Mouse (Mus musculus) brain, embryonic 18.5 days (tissue): ENCODE measurements around the gene Tmcc3.
A peak's percentile ranks its signal among the peaks of the same experiment; 100 is the strongest.

Source experiments
- DNase-seq: peaks from one replicate; pipeline ENCODE4 v3.0.0-alpha.2; 2012; ENCODE audit warnings: low read depth, low spot score

Gene Tmcc3

GRCm38 (mm10) chr10:94360664-94361063 lies 48.9 kb downstream of the Tmcc3 start:
- no peak for DNase-seq

GRCm38 (mm10) chr10:94371293-94371692 lies 59.5 kb downstream of the Tmcc3 start:
- peak; percentile 24 for DNase-seq

GRCm38 (mm10) chr10:94376941-94377340 lies 65.2 kb downstream of the Tmcc3 start:
- DNase-seq = no peak

GRCm38 (mm10) chr10:94377844-94378243 lies 66.1 kb downstream of the Tmcc3 start:
- DNase-seq = no peak

- DNase-seq = peak; percentile 63
Measured at GRCm38 (mm10) chr10:94378383-94378782, 66.6 kb downstream of the Tmcc3 start.

GRCm38 (mm10) chr10:94380082-94380481 lies 68.3 kb downstream of the Tmcc3 start:
- no peak for DNase-seq

- no peak for DNase-seq
Measured at GRCm38 (mm10) chr10:94380662-94381392, 69.1 kb downstream of the Tmcc3 start.

GRCm38 (mm10) chr10:94381393-94381740 lies 69.6 kb downstream of the Tmcc3 start:
- no peak for DNase-seq

- no peak for DNase-seq
Measured at GRCm38 (mm10) chr10:94382618-94383017, 70.9 kb downstream of the Tmcc3 start.

GRCm38 (mm10) chr10:94383565-94383964 lies 71.8 kb downstream of the Tmcc3 start:
- no peak for DNase-seq

- DNase-seq = no peak
Measured at GRCm38 (mm10) chr10:94389219-94389618, 77.5 kb downstream of the Tmcc3 start.

- DNase-seq = no peak
Measured at GRCm38 (mm10) chr10:94391049-94391448, 79.3 kb downstream of the Tmcc3 start.

- DNase-seq = no peak
Measured at GRCm38 (mm10) chr10:94394286-94394685, 82.5 kb downstream of the Tmcc3 start.

GRCm38 (mm10) chr10:94397833-94398596 lies 86.3 kb downstream of the Tmcc3 start:
- DNase-seq = no peak

- no peak for DNase-seq
Measured at GRCm38 (mm10) chr10:94400895-94401294, 89.1 kb downstream of the Tmcc3 start.

GRCm38 (mm10) chr10:94405456-94405855 lies 93.7 kb downstream of the Tmcc3 start:
- no peak for DNase-seq

- no peak for DNase-seq
Measured at GRCm38 (mm10) chr10:94406821-94407220, 95.1 kb downstream of the Tmcc3 start.

GRCm38 (mm10) chr10:94408356-94409146 lies 96.8 kb downstream of the Tmcc3 start:
- DNase-seq = peak; percentile 70

- DNase-seq = no peak
Measured at GRCm38 (mm10) chr10:94409661-94410060, 97.9 kb downstream of the Tmcc3 start.

- DNase-seq = no peak
Measured at GRCm38 (mm10) chr10:94411594-94411993, 99.8 kb downstream of the Tmcc3 start.

GRCm38 (mm10) chr10:94413770-94414651 lies 102.3 kb downstream of the Tmcc3 start:
- no peak for DNase-seq
